Mouse (Mus musculus): ENCODE results near the gene Il27ra.
A peak's percentile ranks its signal among the peaks of the same experiment; 100 is the strongest.
"Not testable (repeated sequence)": the region's sequence is repeated elsewhere in the genome, so short reads cannot be mapped to it uniquely, and the experiment has no call there.

The Il27ra gene

GRCm38 (mm10) chr8:84019738-84020137 lies 22.7 kb downstream of the Il27ra start:
- DNase-seq (ENCODE audit: low read depth), result no peak

GRCm38 (mm10) chr8:84015833-84016232 lies 26.6 kb downstream of the Il27ra start:
- no peak for DNase-seq (ENCODE audit: low read depth)

GRCm38 (mm10) chr8:84012499-84013165 lies 29.8 kb downstream of the Il27ra start:
- DNase-seq (ENCODE audit: low read depth), result no peak

- DNase-seq (ENCODE audit: low read depth), result no peak
Measured at GRCm38 (mm10) chr8:84011705-84012498, 30.5 kb downstream of the Il27ra start, which contains the start of gene 2210011C24Rik. 2210011C24Rik (minus strand) TSS chr8:84012171.

- no peak for DNase-seq (ENCODE audit: low read depth)
Measured at GRCm38 (mm10) chr8:84010625-84011611, 31.5 kb downstream of the Il27ra start.

- DNase-seq (ENCODE audit: low read depth), result peak; percentile 73
Measured at GRCm38 (mm10) chr8:84009876-84010275, 32.5 kb downstream of the Il27ra start.

GRCm38 (mm10) chr8:84008362-84008761 lies 34.0 kb downstream of the Il27ra start:
- DNase-seq (ENCODE audit: low read depth), result peak; percentile 42

GRCm38 (mm10) chr8:84005502-84005901 lies 36.9 kb downstream of the Il27ra start:
- DNase-seq (ENCODE audit: low read depth), result not testable (repeated sequence)

GRCm38 (mm10) chr8:84004533-84005201 lies 37.7 kb downstream of the Il27ra start:
- peak; percentile 99 for DNase-seq (ENCODE audit: low read depth)

GRCm38 (mm10) chr8:84003612-84004246 lies 38.7 kb downstream of the Il27ra start:
- DNase-seq (ENCODE audit: low read depth), result peak; percentile 33

- no peak for DNase-seq (ENCODE audit: low read depth)
Measured at GRCm38 (mm10) chr8:84002957-84003611, 39.3 kb downstream of the Il27ra start.

- no peak for DNase-seq (ENCODE audit: low read depth)
Measured at GRCm38 (mm10) chr8:84001281-84002000, 40.9 kb downstream of the Il27ra start, which contains the start of gene 1700067K01Rik. 1700067K01Rik (plus strand) TSS chr8:84001502.

- DNase-seq (ENCODE audit: low read depth), result no peak
Measured at GRCm38 (mm10) chr8:83999825-84000224, 42.6 kb downstream of the Il27ra start.

- no peak for DNase-seq (ENCODE audit: low read depth)
Measured at GRCm38 (mm10) chr8:83999057-83999705, 43.2 kb downstream of the Il27ra start.

GRCm38 (mm10) chr8:83998231-83999056 lies 43.9 kb downstream of the Il27ra start:
- DNase-seq (ENCODE audit: low read depth), result peak; percentile 79

GRCm38 (mm10) chr8:83997511-83998141 lies 44.8 kb downstream of the Il27ra start, which contains the start of gene Samd1:
Samd1 (plus strand) TSS chr8:83997672.
- DNase-seq (ENCODE audit: low read depth), result peak; percentile 32

Data from 416B (cell line).